Mouse (Mus musculus) heart, adult 2 months (tissue): ENCODE measurements around the gene Igf2r. TPM values are rescaled to one million over a fixed set of nuclear protein-coding genes. Genes with fewer than 3 reads are reported as not detected.

Experiments used
- DNase-seq, 2 experiments: peaks; one replicate each; pipeline ENCODE4 v3.0.0; 2021
- H3K27ac ChIP-seq: fragments of 200-600 bp; 2 replicates; pipeline ENCODE4 v1.8.1; 2022
- H3K27me3 ChIP-seq: fragments of 200-500 bp; 2 replicates; pipeline ENCODE4 v1.6.1; 2012; ENCODE audit warnings: mild to moderate bottlenecking, low read length, inconsistent platforms, mixed read lengths; ENCODE audit not compliant: control insufficient read depth, insufficient read depth
- H3K36me3 ChIP-seq: fragments of 200-500 bp; 2 replicates; pipeline ENCODE4 v1.6.1; 2012; ENCODE audit warnings: low read length, inconsistent platforms; ENCODE audit not compliant: control insufficient read depth, insufficient read depth
- H3K4me1 ChIP-seq: fragments of 200-500 bp; 2 replicates; pipeline ENCODE4 v1.6.1; 2011; ENCODE audit warnings: low read length; ENCODE audit not compliant: control insufficient read depth, insufficient read depth
- H3K4me3 ChIP-seq: fragments of 200-600 bp; 2 replicates; pipeline ENCODE4 v1.8.1; 2022
- H3K79me2 ChIP-seq: fragments of 200-500 bp; replicated peaks from 2 replicates; pipeline ENCODE4 v1.6.1; 2012; ENCODE audit warnings: mild to moderate bottlenecking, inconsistent platforms, low read length, moderate library complexity, mixed read lengths; ENCODE audit not compliant: control insufficient read depth, insufficient read depth
- H3K9ac ChIP-seq: fragments of 200-500 bp; 2 replicates; pipeline ENCODE4 v1.6.1; 2012; ENCODE audit warnings: low read depth, mild to moderate bottlenecking, control low read depth, inconsistent platforms, low read length, mixed read lengths
- CTCF ChIP-seq: fragments of 200-600 bp; IDR thresholded peaks from 2 replicates; pipeline ENCODE4 v1.8.1; 2022; ENCODE audit warnings: antibody characterized with exemption, mild to moderate bottlenecking, moderate library complexity
- EP300 ChIP-seq: fragments of 200-500 bp; IDR thresholded peaks from 2 replicates; pipeline ENCODE4 v1.6.1; 2011; ENCODE audit warnings: low read depth, low read length, control low read depth; ENCODE audit not compliant: insufficient read depth
- POLR2A ChIP-seq: fragments of 200-500 bp; IDR thresholded peaks from 2 replicates; pipeline ENCODE4 v1.6.1; 2011; ENCODE audit warnings: mild to moderate bottlenecking, low read depth, low read length, control low read depth; ENCODE audit not compliant: insufficient read depth
- WGBS: fragments of 180-500 bp; shearing (Covaris S2); methylation state at CpG from one replicate; pipeline ENCODE4 v1.1.7; 2018; 5-methylcytosine and 5-hydroxymethylcytosine counted together
- intact Hi-C: fragments of 180-260 bp; cut with DNase I; formaldehyde crosslinking; loops from one replicate; pipeline ENCODE4 v1.15.1; 2025
- polyA plus RNA-seq: library from polyadenylated mRNA; depleted of rRNA; stranded (reverse); fragments of >200 nt; gene quantifications from 2 replicates; pipeline ENCODE4 v1.2.3, GENCODE M21; 2012
- total RNA-seq, 2 experiments: library from RNA; stranded (reverse); gene quantifications; 2 replicates each; pipeline ENCODE4 v1.2.3; 2021

Gene Igf2r
- total and polyA plus RNA-seq, 3 experiments: 34.0 to 116 (median 98.9) TPM

- Histone ChIP-seq H3K4me3 (no peak overlapping the region), H3K4me1 (peaks cover 6% of the 10 kb centered on the region), H3K79me2 (no peaks in the 10 kb centered on the region), H3K27ac (no peak overlapping the region), H3K36me3 (peaks cover 3% of the 10 kb centered on the region; the same call in 1 of the 2 replicates), H3K27me3 (no peaks in the 10 kb centered on the region), H3K9ac (no peak overlapping the region)
- TF ChIP-seq CTCF (no peak), POLR2A (no peak), EP300 (no peak)
- intact Hi-C loops: loop anchor here (5.0 kb wide), 1 partner anchor 42 kb away; the partner anchor contains the start of gene Igf2r
- 77% methylated on average over 6 of the region's 6 CpGs for WGBS
- no peak for DNase-seq
These were observed 39.4 kb upstream of the Igf2r start for GRCm38 (mm10) chr17:12808851-12809250.

GRCm38 (mm10) chr17:12804584-12805445 lies 35.4 kb upstream of the Igf2r start:
- no peak for TF ChIP-seq EP300
- H3K9ac ChIP-seq: no peak overlapping the region
- DNase-seq: peak in 1 of 2 experiments; percentile 8
- H3K27ac ChIP-seq: no peak overlapping the region
- H3K36me3 ChIP-seq: no peaks in the 10 kb centered on the region
- intact Hi-C loops: loop anchor here (5.0 kb wide), 1 partner anchor 38 kb away; the partner anchor contains the start of gene Igf2r
- H3K27me3 ChIP-seq: no peaks in the 10 kb centered on the region
- H3K4me3 ChIP-seq: no peak overlapping the region
- H3K79me2 ChIP-seq: no peaks in the 10 kb centered on the region
- H3K4me1 ChIP-seq: peaks cover 1% of the 10 kb centered on the region; the same call in 1 of the 2 replicates

DNA sequence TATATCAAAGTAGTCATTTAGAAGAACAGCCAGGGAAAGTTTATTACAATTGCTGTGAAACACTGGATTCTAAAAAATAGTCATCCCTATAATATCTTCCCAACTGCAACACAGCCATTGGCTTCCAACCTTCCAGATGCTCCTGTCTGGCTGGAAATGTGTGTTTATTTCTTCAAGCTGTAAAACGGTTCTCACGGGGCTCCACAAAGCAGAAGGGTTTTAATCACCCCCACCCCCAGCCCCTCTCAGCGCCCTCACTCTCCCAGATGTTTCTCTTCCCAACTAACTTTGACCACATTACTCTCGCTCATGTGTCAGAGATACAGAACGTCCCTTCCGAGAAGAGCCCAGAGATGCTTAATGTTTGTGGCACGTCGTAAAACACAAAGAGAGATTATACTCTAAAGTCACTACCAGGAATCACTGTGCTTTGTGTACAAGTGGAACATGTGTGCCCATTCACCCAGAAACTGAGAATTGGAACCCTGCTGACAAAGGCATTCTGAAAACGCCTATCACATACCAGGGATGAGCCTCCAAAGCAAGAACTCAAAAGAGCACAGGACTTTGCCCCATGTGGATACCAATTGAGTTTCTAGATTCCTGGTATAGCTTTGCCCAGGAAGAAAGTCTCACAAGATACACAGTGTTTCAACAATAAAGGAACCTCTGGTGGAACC lies 32.5 kb upstream of the Igf2r start:
- H3K4me1 ChIP-seq: peaks cover 6% of the 10 kb centered on the region; the same call in 1 of the 2 replicates
- H3K4me3 ChIP-seq: no peak overlapping the region
- peak in 1 of 2 experiments; percentile 15 for DNase-seq
- H3K27me3 ChIP-seq: no peaks in the 10 kb centered on the region
- no peaks in the 10 kb centered on the region for H3K36me3 ChIP-seq
- intact Hi-C loops: no loop called here
- TF ChIP-seq POLR2A: no peak
- no peak for TF ChIP-seq EP300
- no peak for TF ChIP-seq CTCF
- 0 out of 2 replicates have a peak, but pooled peaks cover 2% of the 10 kb centered on the region for H3K79me2 ChIP-seq
- 69% methylated on average over 9 of the region's 9 CpGs for WGBS
- H3K9ac ChIP-seq: no peak overlapping the region
- no peak overlapping the region for H3K27ac ChIP-seq

DNA sequence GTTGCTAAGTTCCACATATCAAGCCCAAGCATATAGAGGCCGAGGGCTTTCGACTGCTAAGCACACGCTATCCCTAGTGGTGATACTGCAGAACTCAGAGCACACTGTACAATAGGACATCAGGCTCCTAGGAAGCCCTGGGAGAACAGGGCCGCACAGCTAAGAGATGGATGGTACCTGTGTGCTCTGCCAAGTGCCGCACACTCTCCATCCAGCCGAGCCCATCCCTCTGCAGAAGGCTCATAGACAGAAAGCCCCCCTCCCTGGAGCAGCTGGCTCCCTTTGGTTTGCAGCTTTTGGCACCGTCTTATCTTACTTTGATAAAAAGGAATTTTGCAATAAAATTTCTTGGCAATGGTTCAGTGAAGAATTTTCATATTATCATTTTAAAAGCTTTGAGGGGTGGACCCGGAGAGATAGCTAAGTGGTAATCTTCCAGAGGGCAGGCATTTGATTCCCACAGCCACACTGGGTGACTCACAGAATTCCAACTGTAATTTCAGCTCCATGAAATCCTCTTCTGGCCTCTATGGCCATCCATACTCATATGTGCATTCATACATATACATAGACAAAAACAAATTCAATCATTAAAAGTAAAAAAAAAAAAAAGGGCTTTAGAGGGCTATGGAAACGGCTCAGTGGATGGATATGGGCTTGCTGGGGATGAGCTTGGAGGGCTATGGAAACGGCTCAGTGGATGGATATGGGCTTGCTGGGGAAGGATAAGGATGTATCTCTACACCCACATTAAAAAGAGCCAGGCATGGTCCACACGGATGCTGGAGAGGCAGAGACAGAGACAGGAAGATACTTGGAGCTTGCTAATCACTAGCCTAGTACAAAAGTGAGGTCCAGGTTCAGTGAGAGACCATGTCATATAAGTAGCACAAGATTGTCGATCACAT lies 30.2 kb upstream of the Igf2r start:
- Histone ChIP-seq H3K4me1 (peaks cover 9% of the 10 kb centered on the region), H3K27me3 (no peaks in the 10 kb centered on the region), H3K9ac (no peak overlapping the region), H3K4me3 (no peak overlapping the region), H3K36me3 (peaks cover 1% of the 10 kb centered on the region), H3K79me2 (0 out of 2 replicates have a peak, but pooled peaks cover 2% of the 10 kb centered on the region), H3K27ac (no peak overlapping the region; the same call in 1 of the 2 replicates)
- TF ChIP-seq CTCF (peak; percentile 50), EP300 (no peak), POLR2A (no peak)
- peak; percentile 35 to 40 for DNase-seq
- intact Hi-C loops: no loop called here
- WGBS: 57% methylated on average over 12 of the region's 12 CpGs

- Histone ChIP-seq H3K36me3 (peaks cover 5% of the 10 kb centered on the region), H3K27me3 (no peaks in the 10 kb centered on the region), H3K4me1 (peaks cover 18% of the 10 kb centered on the region), H3K79me2 (0 out of 2 replicates have a peak, but pooled peaks cover 2% of the 10 kb centered on the region), H3K9ac (no peak overlapping the region), H3K4me3 (no peak overlapping the region), H3K27ac (no peak overlapping the region)
- intact Hi-C loops: no loop called here
- DNase-seq: no peak
- no peak for TF ChIP-seq POLR2A
- no peak for TF ChIP-seq CTCF
- TF ChIP-seq EP300: no peak
- WGBS: 77% methylated on average over 3 of the region's 3 CpGs
These were observed 29.1 kb upstream of the Igf2r start for GRCm38 (mm10) chr17:12798571-12798970.
